Mouse (Mus musculus): ENCODE measurements around the gene Rraga. TPM values are rescaled to one million over a fixed set of nuclear protein-coding genes. Genes with fewer than 3 reads are reported as not detected.

Rraga gene
- polyA plus RNA-seq, 1 experiment = 36.0 TPM

GRCm38 (mm10) chr4:86558228-86558627 is 17.2 kb upstream of the Rraga start, which contains the start of gene Saxo1:
TSS of gene Saxo1 (minus strand) at chr4:86558328.
- 88% methylated on average over 7 of the region's 7 CpGs for WGBS
- Histone ChIP-seq H3K27me3 (replicated peaks; ENCODE audit: control insufficient read depth, insufficient read depth, low read length) (no peaks in the 10 kb centered on the region), H3K27ac (ENCODE audit: insufficient read depth, low read depth, low read length) (no peak within 1 kb of the TSS), H3K36me3 (ENCODE audit: control insufficient read depth, insufficient read depth, low read length) (no peaks in the 10 kb centered on the region), H3K4me3 (ENCODE audit: insufficient read depth, low read depth, low read length) (no peak within 1 kb of the TSS), H3K4me1 (ENCODE audit: control insufficient read depth, insufficient read depth, low read length) (no peaks in the 10 kb centered on the region)
- no peak for DNase-seq
- TF ChIP-seq POLR2A (IDR thresholded peaks at IDR 0.05; ENCODE audit: low read depth, low read length) = no peak
- TF ChIP-seq CTCF (conservative IDR thresholded peaks at IDR 0.05; ENCODE audit: insufficient read depth, insufficient read length, low read depth, low read length) = no peak

GRCm38 (mm10) chr4:86559006-86559405 is 16.5 kb upstream of the Rraga start:
- no peak overlapping the region for H3K27ac ChIP-seq (ENCODE audit: insufficient read depth, low read depth, low read length)
- no peaks in the 10 kb centered on the region for H3K36me3 ChIP-seq (ENCODE audit: control insufficient read depth, insufficient read depth, low read length)
- no peak for DNase-seq
- H3K27me3 ChIP-seq (replicated peaks; ENCODE audit: control insufficient read depth, insufficient read depth, low read length) = no peaks in the 10 kb centered on the region
- H3K4me3 ChIP-seq (ENCODE audit: insufficient read depth, low read depth, low read length) = no peak overlapping the region
- no peak for TF ChIP-seq CTCF (conservative IDR thresholded peaks at IDR 0.05; ENCODE audit: insufficient read depth, insufficient read length, low read depth, low read length)
- no peak for TF ChIP-seq POLR2A (IDR thresholded peaks at IDR 0.05; ENCODE audit: low read depth, low read length)
- H3K4me1 ChIP-seq (ENCODE audit: control insufficient read depth, insufficient read depth, low read length) = no peaks in the 10 kb centered on the region
- WGBS = 56% methylated on average over 4 of the region's 4 CpGs

GRCm38 (mm10) chr4:86561061-86561460 is 14.4 kb upstream of the Rraga start:
- Histone ChIP-seq H3K4me1 (ENCODE audit: control insufficient read depth, insufficient read depth, low read length) (no peaks in the 10 kb centered on the region), H3K4me3 (ENCODE audit: insufficient read depth, low read depth, low read length) (no peak overlapping the region), H3K27me3 (replicated peaks; ENCODE audit: control insufficient read depth, insufficient read depth, low read length) (no peaks in the 10 kb centered on the region), H3K36me3 (ENCODE audit: control insufficient read depth, insufficient read depth, low read length) (no peaks in the 10 kb centered on the region), H3K27ac (ENCODE audit: insufficient read depth, low read depth, low read length) (no peak overlapping the region)
- TF ChIP-seq CTCF (conservative IDR thresholded peaks at IDR 0.05; ENCODE audit: insufficient read depth, insufficient read length, low read depth, low read length) = no peak
- TF ChIP-seq POLR2A (IDR thresholded peaks at IDR 0.05; ENCODE audit: low read depth, low read length) = no peak
- DNase-seq = no peak
- WGBS = 100% methylated on average over 3 of the region's 3 CpGs

GRCm38 (mm10) chr4:86574939-86575282 is 557 bp upstream of the Rraga start:
- WGBS = 11% methylated on average over 6 of the region's 6 CpGs
- no peak for TF ChIP-seq POLR2A (IDR thresholded peaks at IDR 0.05; ENCODE audit: low read depth, low read length)
- no peak for TF ChIP-seq CTCF (conservative IDR thresholded peaks at IDR 0.05; ENCODE audit: insufficient read depth, insufficient read length, low read depth, low read length)
- H3K4me1 ChIP-seq (ENCODE audit: control insufficient read depth, insufficient read depth, low read length) = peaks cover 15% of the 10 kb centered on the region
- H3K27me3 ChIP-seq (replicated peaks; ENCODE audit: control insufficient read depth, insufficient read depth, low read length) = no peaks in the 10 kb centered on the region
- H3K27ac ChIP-seq (ENCODE audit: insufficient read depth, low read depth, low read length) = peak overlapping the region; percentile 68
- peak overlapping the region; percentile 80 for H3K4me3 ChIP-seq (ENCODE audit: insufficient read depth, low read depth, low read length)
- no peak for DNase-seq
- no peaks in the 10 kb centered on the region for H3K36me3 ChIP-seq (ENCODE audit: control insufficient read depth, insufficient read depth, low read length)

- Histone ChIP-seq H3K36me3 (ENCODE audit: control insufficient read depth, insufficient read depth, low read length) (no peaks in the 10 kb centered on the region), H3K27ac (ENCODE audit: insufficient read depth, low read depth, low read length) (peak overlapping the region; percentile 75), H3K4me1 (ENCODE audit: control insufficient read depth, insufficient read depth, low read length) (peaks cover 15% of the 10 kb centered on the region), H3K27me3 (replicated peaks; ENCODE audit: control insufficient read depth, insufficient read depth, low read length) (no peaks in the 10 kb centered on the region), H3K4me3 (ENCODE audit: insufficient read depth, low read depth, low read length) (peak overlapping the region; percentile 80)
- DNase-seq = no peak
- TF ChIP-seq CTCF (conservative IDR thresholded peaks at IDR 0.05; ENCODE audit: insufficient read depth, insufficient read length, low read depth, low read length) (no peak), POLR2A (IDR thresholded peaks at IDR 0.05; ENCODE audit: low read depth, low read length) (no peak)
- WGBS = under 1% methylated on average over 20 of the region's 20 CpGs
Measured at GRCm38 (mm10) chr4:86576120-86576541, 663 bp downstream of the Rraga start.

- Histone ChIP-seq H3K27ac (ENCODE audit: insufficient read depth, low read depth, low read length) (no peak overlapping the region), H3K36me3 (ENCODE audit: control insufficient read depth, insufficient read depth, low read length) (no peaks in the 10 kb centered on the region), H3K4me3 (ENCODE audit: insufficient read depth, low read depth, low read length) (peak overlapping the region; percentile 80), H3K27me3 (replicated peaks; ENCODE audit: control insufficient read depth, insufficient read depth, low read length) (no peaks in the 10 kb centered on the region), H3K4me1 (ENCODE audit: control insufficient read depth, insufficient read depth, low read length) (peaks cover 15% of the 10 kb centered on the region)
- no peak for DNase-seq
- WGBS = 10% methylated on average over 11 of the region's 11 CpGs
- TF ChIP-seq CTCF (conservative IDR thresholded peaks at IDR 0.05; ENCODE audit: insufficient read depth, insufficient read length, low read depth, low read length) (no peak), POLR2A (IDR thresholded peaks at IDR 0.05; ENCODE audit: low read depth, low read length) (no peak)
Measured at GRCm38 (mm10) chr4:86576630-86577225, 1.3 kb downstream of the Rraga start.

- peak; percentile 2 for DNase-seq
Measured at GRCm38 (mm10) chr4:86580056-86580455, 4.6 kb downstream of the Rraga start.

More at GRCm38 (mm10) chr4:86580056-86580455, 4.6 kb downstream of the Rraga start:
- 55% methylated on average over 4 of the region's 4 CpGs for WGBS
- no peak for TF ChIP-seq POLR2A (IDR thresholded peaks at IDR 0.05; ENCODE audit: low read depth, low read length)
- no peak for TF ChIP-seq CTCF (conservative IDR thresholded peaks at IDR 0.05; ENCODE audit: insufficient read depth, insufficient read length, low read depth, low read length)
- no peak overlapping the region for H3K4me3 ChIP-seq (ENCODE audit: insufficient read depth, low read depth, low read length)
- H3K4me1 ChIP-seq (ENCODE audit: control insufficient read depth, insufficient read depth, low read length) = peaks cover 13% of the 10 kb centered on the region
- no peak overlapping the region for H3K27ac ChIP-seq (ENCODE audit: insufficient read depth, low read depth, low read length)
- H3K27me3 ChIP-seq (replicated peaks; ENCODE audit: control insufficient read depth, insufficient read depth, low read length) = no peaks in the 10 kb centered on the region
- H3K36me3 ChIP-seq (ENCODE audit: control insufficient read depth, insufficient read depth, low read length) = no peaks in the 10 kb centered on the region
